Mouse (Mus musculus) B cell, adult 2 months (primary cell): Measurements from ENCODE around the gene Arrb1.

Experiments
- DNase-seq, 2 experiments: peaks; one replicate each; pipeline ENCODE4 v3.0.0; 2022

Arrb1 gene

GRCm38 (mm10) chr7:99642078-99642477 is 106.8 kb downstream of the Arrb1 start:
- no peak for DNase-seq

GRCm38 (mm10) chr7:99644701-99645100 is 109.4 kb downstream of the Arrb1 start:
- DNase-seq = no peak

DNA sequence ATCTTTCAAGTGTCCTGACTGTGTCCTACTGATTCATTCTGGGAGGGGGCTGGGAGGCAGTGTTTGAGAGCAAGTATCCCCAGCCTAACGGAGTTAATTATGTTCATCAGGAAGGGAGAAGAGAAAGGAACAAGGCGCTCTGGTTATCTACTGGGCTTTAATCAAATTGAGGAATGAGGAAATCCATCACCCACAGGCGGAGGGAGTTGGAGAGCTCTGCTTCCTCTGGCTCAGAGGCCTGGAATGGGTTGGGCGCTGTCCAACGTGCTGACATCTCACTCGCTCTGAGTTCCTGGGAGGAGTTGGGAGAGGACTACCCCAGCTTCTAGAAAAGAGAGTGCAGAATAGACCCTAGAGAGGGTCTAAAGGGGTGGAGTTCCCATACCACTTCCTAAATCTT is 113.4 kb downstream of the Arrb1 start:
- DNase-seq = no peak

GRCm38 (mm10) chr7:99649585-99649984 is 114.3 kb downstream of the Arrb1 start:
- no peak for DNase-seq

DNA sequence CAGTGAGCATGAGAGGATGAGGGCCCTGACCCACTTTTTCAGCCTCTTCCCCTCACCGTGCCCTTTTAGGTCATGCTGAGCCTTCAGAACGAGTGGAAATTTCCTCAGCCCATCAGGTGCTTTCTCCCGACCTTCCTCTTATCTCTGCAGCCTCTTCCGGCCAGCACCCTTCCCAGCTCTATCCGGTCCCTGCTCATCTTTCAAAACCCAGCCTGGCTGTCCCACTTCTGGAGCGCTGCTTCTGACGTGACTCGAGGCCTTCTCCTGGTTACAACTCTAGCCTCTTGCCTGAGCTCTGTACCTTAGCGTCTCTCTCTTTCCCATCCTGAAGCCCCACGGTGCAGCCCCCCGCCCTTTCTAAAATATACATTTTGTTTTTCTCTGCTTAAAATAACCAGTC is 119.0 kb downstream of the Arrb1 start:
- no peak for DNase-seq
